Mouse (Mus musculus): ENCODE data around the gene Cldn1.

GRCm38 (mm10) chr16:26377170-26377569 is 5.5 kb upstream of the Cldn1 start:
- TF ChIP-seq CTCF (IDR thresholded peaks at IDR 0.05; ENCODE audit: extremely low read depth, insufficient read depth, insufficient read length, insufficient replicate concordance) (no peak), POLR2A (IDR thresholded peaks at IDR 0.05; ENCODE audit: low read depth, low read length) (no peak)
